10 mouse cellular contexts compared by ENCODE assay signal in the genomic region with DNA sequence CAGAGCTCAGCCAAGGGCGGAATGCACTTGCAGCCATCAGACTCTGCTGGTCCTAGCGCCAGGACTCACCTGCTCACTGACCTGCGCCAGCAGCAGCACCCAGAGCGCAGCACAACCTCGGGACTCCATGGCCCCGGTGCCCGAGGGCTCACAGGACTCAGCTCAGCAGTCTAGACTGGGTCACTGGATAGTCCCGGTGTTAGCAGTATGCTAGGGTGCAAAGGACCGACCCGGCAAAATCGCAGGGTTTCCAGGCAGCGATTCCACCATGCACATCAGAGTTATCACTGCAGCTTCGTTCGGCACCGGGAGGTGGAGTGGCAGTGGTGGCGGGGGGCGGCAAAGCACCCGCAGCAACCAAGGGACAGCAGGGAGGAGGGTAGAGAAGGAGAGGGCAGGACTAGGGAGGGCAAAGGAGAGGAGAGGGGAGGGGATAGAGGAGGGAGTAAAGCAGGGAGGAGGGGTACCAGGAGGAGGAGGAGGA. TPM values are rescaled to one million over a fixed set of nuclear protein-coding genes. Genes with fewer than 3 reads are reported as not detected.
DNase-seq lines count a peak whose midpoint lies in the region; ATAC-seq and TF ChIP-seq lines count a peak whose summit lies in the region.
"Had no signal": no experiment of that assay in that cellular context is flagged by ENCODE, and none has a peak within 500 bp of the region (broad histone marks: within the 10 kb centered on the region; RNA-seq: fewer than 3 reads in every experiment).

Gene Adamts16, minus strand, starts transcription at position 391 of the 484 bp plus-strand sequence.

- peaks cover 16% of the 10 kb centered on the region for H3K4me1 ChIP-seq in embryonic facial prominence, embryonic 10.5 days
- no peaks in the 10 kb centered on the region for H3K4me1 ChIP-seq in intestine, postnatal 0 days (replicated peaks; ENCODE audit: control insufficient read depth, insufficient read depth, low read length)
- peaks cover 18% of the 10 kb centered on the region for H3K4me1 ChIP-seq in midbrain, embryonic 15.5 days

- 0 out of 2 replicates have a peak within 1 kb of the TSS, but pooled peaks have one; percentile 4 for H3K27ac ChIP-seq in embryonic facial prominence, embryonic 10.5 days (replicated peaks)
- H3K27ac ChIP-seq in intestine, postnatal 0 days (ENCODE audit: low read depth, low read length) = no peak within 1 kb of the TSS
- 0 out of 2 replicates have a peak within 1 kb of the TSS, but pooled peaks have one; percentile 8 for H3K27ac ChIP-seq in midbrain, embryonic 15.5 days

- H3K9ac ChIP-seq in intestine, postnatal 0 days (ENCODE audit: low read depth, low read length) = no peak within 1 kb of the TSS
- peak within 1 kb of the TSS; percentile 59 for H3K9ac ChIP-seq in midbrain, embryonic 15.5 days

- 0 out of 2 replicates have a peak, but pooled peaks have one; percentile 8 for ATAC-seq in intestine, postnatal 0 days
- peak; percentile 71 for ATAC-seq in midbrain, embryonic 15.5 days (replicated peaks)
- ATAC-seq: Patski had no signal

- peak; percentile 22 for DNase-seq in kidney, adult 18-20 months
- DNase-seq in kidney, adult 9 months = no peak
- peak; percentile 20 for DNase-seq in embryonic facial prominence, embryonic 10.5 days (ENCODE audit: low spot score)
- DNase-seq in spleen, postnatal 4 days (ENCODE audit: low spot score in 2 of 2) = no peak
- DNase-seq in c-Kit-positive CD71-positive TER-119-positive erythroid progenitor cells, embryonic 14.5 days (ENCODE audit: low spot score) = no peak
- no peak for DNase-seq in adrenal gland, postnatal 10 days

- H3K4me2 ChIP-seq in intestine, postnatal 0 days (replicated peaks; ENCODE audit: low read depth) = peak within 1 kb of the TSS; percentile 58
- H3K4me2 ChIP-seq in midbrain, embryonic 15.5 days = peak within 1 kb of the TSS; percentile 91

- TF ChIP-seq CTCF in intestine, postnatal 0 days (IDR thresholded peaks at IDR 0.05; ENCODE audit: low read depth) = peak; percentile 33; the same call in 1 of the 2 replicates

- peaks cover 42% of the 10 kb centered on the region for H3K27me3 ChIP-seq in embryonic facial prominence, embryonic 10.5 days (replicated peaks; ENCODE audit: low read depth, poor library complexity, severe bottlenecking)
- H3K27me3 ChIP-seq in intestine, postnatal 0 days (replicated peaks; ENCODE audit: control insufficient read depth, insufficient read depth, low read length) = peaks cover 17% of the 10 kb centered on the region
- H3K27me3 ChIP-seq in midbrain, embryonic 15.5 days (replicated peaks) = peaks cover 15% of the 10 kb centered on the region
- H3K27me3 ChIP-seq: Patski had no signal

- H3K9me3 ChIP-seq in embryonic facial prominence, embryonic 10.5 days = no peaks in the 10 kb centered on the region
- H3K9me3 ChIP-seq in intestine, postnatal 0 days (ENCODE audit: control insufficient read depth) = no peaks in the 10 kb centered on the region
- H3K9me3 ChIP-seq in midbrain, embryonic 15.5 days = no peaks in the 10 kb centered on the region

- H3K4me3 ChIP-seq in embryonic facial prominence, embryonic 10.5 days = peak within 1 kb of the TSS; percentile 55
- 0 out of 2 replicates have a peak within 1 kb of the TSS, but pooled peaks have one; percentile 14 for H3K4me3 ChIP-seq in intestine, postnatal 0 days (ENCODE audit: low read depth, low read length)
- peak within 1 kb of the TSS; percentile 55 for H3K4me3 ChIP-seq in midbrain, embryonic 15.5 days

- 2% methylated on average over 18 of the region's 18 CpGs for WGBS in embryonic facial prominence, embryonic 10.5 days
- WGBS in intestine, postnatal 0 days = 3% methylated on average over 18 of the region's 18 CpGs
- under 1% methylated on average over 18 of the region's 18 CpGs for WGBS in midbrain, embryonic 15.5 days

- H3K36me3 ChIP-seq in embryonic facial prominence, embryonic 10.5 days (replicated peaks) = no peaks in the 10 kb centered on the region
- no peaks in the 10 kb centered on the region for H3K36me3 ChIP-seq in intestine, postnatal 0 days (ENCODE audit: control insufficient read depth, insufficient read depth)
- H3K36me3 ChIP-seq in midbrain, embryonic 15.5 days (replicated peaks) = no peaks in the 10 kb centered on the region

RNA-seq across cellular contexts. Expression of gene Adamts16, which starts in this region (rescaled TPM):
- polyA plus RNA-seq in embryonic facial prominence, embryonic 10.5 days (2016; fragmentation: Nextera tagmentation; extraction: Ambion mirVana) = 0.33 and 0.36 TPM in 2 replicates
- 0.07 and 0.20 TPM in 2 replicates for polyA plus RNA-seq in intestine, postnatal 0 days (2015; fragmentation: Nextera tagmentation; extraction: Ambion mirVana)
- 1.9 and 2.4 TPM in 2 replicates for polyA plus RNA-seq in midbrain, embryonic 15.5 days (2015; fragmentation: Nextera tagmentation; extraction: Ambion mirVana)
- total RNA-seq in adrenal gland, postnatal 10 days (2021) = 1 to 10 TPM; 1.4 to 2.2 TPM
- total RNA-seq: hematopoietic stem cell, adult 5-6 weeks had no signal

Comparison
In these comparisons a context has a peak if more than half of its experiments do, and no peak if none do; other contexts are left out.
1. Peak in DNase-seq, H3K4me3 ChIP-seq and H3K27ac ChIP-seq in embryonic facial prominence, embryonic 10.5 days; RNA of the gene not detected or under 1 TPM.
2. Peak in ATAC-seq, H3K4me3 ChIP-seq and H3K4me2 ChIP-seq in intestine, postnatal 0 days; RNA of the gene not detected or under 1 TPM.